Mouse (Mus musculus) thymus, adult 2 months (tissue): ENCODE measurements around the gene Emp2. TPM values are rescaled to one million over a fixed set of nuclear protein-coding genes. Genes with fewer than 3 reads are reported as not detected.

Experiments used
- DNase-seq: peaks from one replicate; pipeline ENCODE4 v3.0.0; 2021
- H3K27ac ChIP-seq: fragments of 200-500 bp; 2 replicates; pipeline ENCODE4 v1.5.1; 2012; ENCODE audit warnings: low read length, control low read depth; ENCODE audit not compliant: control insufficient read depth, insufficient read depth
- H3K27me3 ChIP-seq: fragments of 200-500 bp; 2 replicates; pipeline ENCODE4 v1.6.1; 2012; ENCODE audit warnings: mild to moderate bottlenecking, low read length, moderate library complexity, mixed read lengths; ENCODE audit not compliant: control insufficient read depth, insufficient read depth
- H3K36me3 ChIP-seq: fragments of 200-500 bp; 2 replicates; pipeline ENCODE4 v1.6.1; 2012; ENCODE audit warnings: mild to moderate bottlenecking, low read length, moderate library complexity; ENCODE audit not compliant: control insufficient read depth, insufficient read depth
- H3K4me1 ChIP-seq: fragments of 200-500 bp; replicated peaks from 2 replicates; pipeline ENCODE4 v1.6.1; 2012; ENCODE audit warnings: low read length; ENCODE audit not compliant: control insufficient read depth, insufficient read depth
- H3K4me3 ChIP-seq: fragments of 200-500 bp; 2 replicates; pipeline ENCODE4 v1.5.1; 2012; ENCODE audit warnings: mild to moderate bottlenecking, low read length, control low read depth, moderate library complexity; ENCODE audit not compliant: control insufficient read depth, insufficient read depth
- CTCF ChIP-seq: fragments of 200-500 bp; IDR thresholded peaks from 2 replicates; pipeline ENCODE4 v1.5.1; 2012; ENCODE audit warnings: mild to moderate bottlenecking, control low read depth, low read length, moderate library complexity, borderline replicate concordance; ENCODE audit not compliant: control insufficient read depth, poor library complexity, insufficient read depth; ENCODE audit errors: extremely low read depth
- POLR2A ChIP-seq: fragments of 200-500 bp; IDR thresholded peaks from 2 replicates; pipeline ENCODE4 v1.6.1; 2012; ENCODE audit warnings: mild to moderate bottlenecking, low read length, control low read depth, moderate library complexity; ENCODE audit not compliant: control insufficient read depth, poor library complexity, insufficient read depth; ENCODE audit errors: extremely low read depth
- WGBS: fragments of 180-500 bp; shearing (Covaris S2); methylation state at CpG from one replicate; pipeline ENCODE4 v1.1.7; 2018; 5-methylcytosine and 5-hydroxymethylcytosine counted together
- polyA plus RNA-seq: library from polyadenylated mRNA; depleted of rRNA; stranded (reverse); fragments of >200 nt; gene quantifications from 2 replicates; pipeline ENCODE4 v1.2.3, GENCODE M21; 2012

Emp2 gene
- polyA plus RNA-seq, 1 experiment = 20.0 TPM

GRCm38 (mm10) chr16:10337422-10338197 lies 23.8 kb upstream of the Emp2 start:
- TF ChIP-seq CTCF = no peak
- no peak for TF ChIP-seq POLR2A
- 89% methylated on average over 13 of the region's 13 CpGs for WGBS
- Histone ChIP-seq H3K4me3 (no peak overlapping the region), H3K36me3 (no peaks in the 10 kb centered on the region), H3K27ac (no peak overlapping the region), H3K27me3 (no peaks in the 10 kb centered on the region), H3K4me1 (no peaks in the 10 kb centered on the region)
- DNase-seq = no peak

- Histone ChIP-seq H3K4me1 (no peaks in the 10 kb centered on the region), H3K36me3 (no peaks in the 10 kb centered on the region), H3K27ac (no peak overlapping the region), H3K4me3 (no peak overlapping the region), H3K27me3 (no peaks in the 10 kb centered on the region)
- TF ChIP-seq CTCF = no peak
- TF ChIP-seq POLR2A = no peak
- no peak for DNase-seq
- WGBS = 94% methylated on average over 19 of the region's 19 CpGs
Measured at GRCm38 (mm10) chr16:10336454-10337421, 23.0 kb upstream of the Emp2 start.

- Histone ChIP-seq H3K4me3 (no peak overlapping the region), H3K36me3 (no peaks in the 10 kb centered on the region), H3K27ac (no peak overlapping the region), H3K27me3 (no peaks in the 10 kb centered on the region), H3K4me1 (0 out of 2 replicates have a peak, but pooled peaks cover 3% of the 10 kb centered on the region)
- TF ChIP-seq POLR2A (no peak), CTCF (no peak)
- DNase-seq = no peak
- 97% methylated on average over 2 of the region's 2 CpGs for WGBS
Measured at GRCm38 (mm10) chr16:10335953-10336352, 22.2 kb upstream of the Emp2 start.

GRCm38 (mm10) chr16:10332732-10333131 lies 19.0 kb upstream of the Emp2 start:
- H3K27me3 ChIP-seq = no peaks in the 10 kb centered on the region
- DNase-seq = no peak
- no peaks in the 10 kb centered on the region for H3K36me3 ChIP-seq
- 74% methylated on average over 7 of the region's 7 CpGs for WGBS
- no peak overlapping the region for H3K4me3 ChIP-seq
- H3K4me1 ChIP-seq = 0 out of 2 replicates have a peak, but pooled peaks cover 3% of the 10 kb centered on the region
- no peak overlapping the region for H3K27ac ChIP-seq
- no peak for TF ChIP-seq CTCF
- no peak for TF ChIP-seq POLR2A

- no peak for DNase-seq
- Histone ChIP-seq H3K27me3 (no peaks in the 10 kb centered on the region), H3K4me1 (0 out of 2 replicates have a peak, but pooled peaks cover 3% of the 10 kb centered on the region), H3K36me3 (no peaks in the 10 kb centered on the region), H3K27ac (no peak overlapping the region), H3K4me3 (no peak overlapping the region)
- TF ChIP-seq POLR2A (no peak), CTCF (no peak)
- WGBS = 86% methylated on average over 12 of the region's 12 CpGs
Measured at GRCm38 (mm10) chr16:10330586-10331495, 17.1 kb upstream of the Emp2 start.
